Mouse (Mus musculus) naive thymus-derived CD4-positive, alpha-beta T cell, adult 2 months (primary cell): ENCODE data around the gene Taf1.
A peak's percentile ranks its signal among the peaks of the same experiment; 100 is the strongest.

Source experiments
- DNase-seq: peaks from one replicate; pipeline ENCODE4 v3.0.0-alpha.2; 2011; ENCODE audit warnings: low read depth

The Taf1 gene

DNA sequence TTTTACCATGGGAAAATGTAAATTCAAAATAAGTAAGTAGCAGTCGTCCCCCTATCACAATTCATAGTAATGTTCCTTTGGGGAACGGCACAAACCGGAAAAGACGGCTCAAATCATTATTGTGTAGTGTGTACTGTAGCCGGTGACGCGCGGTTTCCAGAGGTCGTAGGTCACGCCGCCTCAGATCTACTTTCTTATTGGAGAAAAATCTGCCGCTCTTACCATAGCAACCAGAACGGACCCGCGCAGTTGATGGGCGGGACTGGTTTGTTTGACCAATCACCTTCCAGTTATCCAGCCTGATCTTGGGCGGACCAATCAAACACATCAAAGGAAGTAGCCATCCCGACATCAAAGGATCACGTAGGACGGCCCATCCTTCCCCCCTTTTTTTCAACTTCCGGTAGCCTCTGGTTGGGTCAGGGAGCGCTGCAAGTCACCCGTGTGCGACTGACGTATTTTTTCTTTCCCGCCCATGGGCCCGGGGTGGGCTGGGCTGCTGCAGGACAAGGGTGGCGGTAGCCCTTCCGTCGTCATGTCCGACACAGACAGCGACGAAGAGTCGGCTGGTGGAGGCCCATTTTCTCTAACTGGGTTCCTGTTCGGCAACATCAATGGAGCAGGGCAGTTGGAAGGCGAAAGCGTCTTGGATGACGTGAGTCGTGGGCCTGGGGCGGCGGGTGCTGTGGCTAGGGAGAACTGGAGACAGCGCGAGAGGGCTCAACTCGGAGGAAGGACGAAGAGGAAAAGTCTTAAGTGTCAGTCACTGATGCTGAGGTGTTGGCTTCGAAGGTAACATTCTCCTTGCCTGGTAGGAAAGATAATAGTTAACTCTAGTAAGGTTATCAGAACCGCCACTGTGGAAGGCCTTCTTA, at the start of gene Taf1:
TSS of gene Taf1 (plus strand) at position 388 of the 875 bp plus-strand sequence.
- peak; percentile 95 for DNase-seq

DNA sequence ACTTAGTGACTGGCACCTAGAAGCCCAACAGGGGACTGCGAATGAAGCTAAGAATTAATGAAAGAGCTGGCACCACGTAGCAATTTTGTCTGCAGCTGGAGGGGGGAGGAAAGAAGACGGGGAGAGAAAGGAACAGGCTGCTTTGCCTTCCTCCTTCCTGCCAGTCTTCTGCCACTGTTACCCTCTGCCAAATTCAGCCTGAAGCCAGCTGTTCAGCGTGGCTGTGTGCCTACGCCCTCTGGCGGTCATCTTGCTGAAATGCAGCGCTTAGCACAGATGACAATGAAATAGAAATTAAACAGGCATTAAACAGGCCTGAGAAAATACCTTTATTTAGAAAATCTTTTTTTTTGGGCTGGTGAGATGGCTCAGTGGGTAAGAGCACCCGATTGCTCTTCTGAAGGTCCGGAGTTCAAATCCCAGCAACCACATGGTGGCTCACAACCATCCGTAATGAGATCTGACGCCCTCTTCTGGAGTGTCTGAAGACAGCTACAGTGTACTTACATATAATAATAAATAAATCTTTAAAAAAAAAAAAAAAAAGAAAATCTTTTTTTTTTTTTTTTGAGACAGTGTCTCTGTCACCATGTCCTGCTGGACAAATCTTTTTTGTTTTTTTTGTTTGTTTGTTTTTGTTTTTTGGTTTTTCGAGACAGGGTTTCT, 45.9 kb upstream of the Taf1 start:
- DNase-seq, result peak; percentile 70

DNA sequence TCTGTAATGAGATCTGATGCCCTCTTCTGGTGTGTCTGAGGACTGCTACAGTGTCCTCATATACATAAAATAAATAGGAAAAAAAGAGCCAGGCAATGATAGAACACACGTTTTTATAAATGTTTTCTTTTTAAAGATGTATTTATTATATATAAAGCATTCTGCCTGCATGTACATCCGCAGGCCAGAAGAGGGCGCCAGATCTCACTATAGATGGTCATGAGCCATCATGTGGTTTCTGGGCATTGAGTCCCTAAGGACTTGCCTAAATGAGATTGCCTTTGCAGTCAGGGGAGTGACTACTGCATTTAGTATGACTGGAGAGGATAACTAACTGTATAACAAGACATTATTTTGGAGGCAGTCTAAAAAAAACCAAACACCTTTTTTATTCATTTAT, 27.9 kb upstream of the Taf1 start:
- DNase-seq, result peak; percentile 52

DNA sequence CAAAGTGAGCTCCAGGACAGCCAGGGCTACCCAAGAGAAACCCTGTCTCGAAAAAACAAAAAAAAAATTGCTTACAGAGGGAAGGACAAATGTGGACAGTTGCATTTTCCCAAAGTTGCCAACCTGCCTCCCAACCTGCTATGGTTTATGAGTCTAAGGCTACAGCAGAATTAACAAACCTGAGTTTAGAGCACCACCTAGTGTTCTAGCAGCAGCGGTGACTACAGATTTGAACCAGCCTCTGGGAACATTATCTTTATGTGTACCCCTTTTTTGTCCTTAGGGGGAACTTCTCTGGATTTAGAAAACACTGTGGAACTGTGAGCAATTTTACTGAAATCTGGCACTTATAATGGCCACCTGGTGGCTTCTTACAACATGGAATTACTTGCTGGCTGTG, 16.8 kb upstream of the Taf1 start:
- peak; percentile 33 for DNase-seq

DNA sequence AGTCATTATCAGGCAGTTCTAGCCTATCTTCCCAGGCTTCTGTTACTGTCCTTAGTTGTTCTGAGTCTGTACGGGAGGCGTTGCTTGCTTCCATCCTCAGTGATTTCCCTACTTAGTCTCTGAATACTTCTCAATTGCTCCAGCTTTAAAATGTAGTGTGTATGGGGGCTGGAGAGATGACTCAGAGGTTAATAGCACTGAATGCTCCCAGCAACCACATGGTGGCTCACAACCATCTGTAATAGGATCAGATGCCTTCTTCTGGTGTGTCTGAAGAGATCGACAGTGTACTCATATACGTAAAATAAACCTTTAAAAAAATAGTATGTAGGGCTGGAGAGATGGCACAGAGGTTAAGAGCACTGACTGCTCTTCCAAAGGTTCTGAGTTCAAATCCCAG, 14.5 kb upstream of the Taf1 start:
- DNase-seq, result no peak

DNA sequence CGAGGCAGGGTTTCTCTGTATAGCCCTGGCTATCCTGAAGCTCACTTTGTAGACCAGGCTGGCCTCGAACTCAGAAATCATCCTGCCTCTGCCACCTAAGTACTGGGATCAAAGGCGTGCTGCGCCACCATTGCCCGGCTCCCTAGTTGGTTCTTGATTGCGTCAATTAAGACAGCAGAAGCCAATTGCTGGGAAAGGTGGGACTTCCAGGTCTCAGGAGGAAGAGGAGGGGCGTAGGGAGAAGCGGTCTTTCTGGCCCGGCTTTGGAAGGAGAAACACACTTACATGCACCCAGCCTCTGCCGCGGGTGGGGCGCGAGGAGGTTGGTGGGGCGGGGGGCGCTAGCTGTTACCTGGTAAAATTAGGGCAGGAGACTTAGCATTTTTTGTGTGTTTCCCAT, 10.5 kb upstream of the Taf1 start:
- DNase-seq, result no peak

DNA sequence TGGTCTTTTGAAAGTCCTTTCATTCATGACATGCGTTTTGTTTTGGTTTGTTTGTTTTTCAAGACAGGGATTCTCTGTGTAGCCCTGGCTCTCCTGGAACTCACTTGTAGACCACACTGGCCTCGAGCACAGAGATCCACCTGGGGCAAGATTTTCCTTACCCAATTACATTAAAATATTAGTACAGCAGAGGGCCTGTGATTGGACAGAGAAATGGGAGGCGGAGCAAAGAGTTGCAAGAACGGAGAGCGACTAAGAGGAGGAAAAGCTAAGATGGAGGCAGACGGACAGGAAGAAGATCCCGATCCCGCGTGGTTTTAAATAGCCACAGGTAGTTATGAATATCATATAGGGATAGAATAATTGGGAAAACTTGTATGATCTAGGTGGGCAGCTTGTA, 5.2 kb upstream of the Taf1 start:
- DNase-seq, result peak; percentile 41

DNA sequence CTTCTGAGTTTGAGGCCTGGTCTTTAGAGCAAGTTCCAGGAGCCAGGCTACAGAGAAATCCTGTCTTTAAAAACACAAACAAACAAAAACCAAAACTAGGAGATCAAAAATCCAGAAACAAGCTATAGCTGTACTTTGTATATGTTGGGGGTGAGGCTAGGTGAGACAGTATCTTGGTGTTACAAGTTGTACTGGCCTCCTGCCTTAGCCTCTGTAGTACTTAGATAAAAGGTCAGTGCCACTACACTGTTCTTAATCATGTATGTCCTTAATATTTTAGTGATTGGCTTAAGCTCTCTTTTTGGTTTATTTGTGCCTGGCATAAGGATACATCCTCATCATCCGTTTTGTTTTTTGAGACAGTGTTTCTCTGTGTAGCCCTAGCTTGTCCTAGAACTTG, 52.9 kb downstream of the Taf1 start:
- no peak for DNase-seq

DNA sequence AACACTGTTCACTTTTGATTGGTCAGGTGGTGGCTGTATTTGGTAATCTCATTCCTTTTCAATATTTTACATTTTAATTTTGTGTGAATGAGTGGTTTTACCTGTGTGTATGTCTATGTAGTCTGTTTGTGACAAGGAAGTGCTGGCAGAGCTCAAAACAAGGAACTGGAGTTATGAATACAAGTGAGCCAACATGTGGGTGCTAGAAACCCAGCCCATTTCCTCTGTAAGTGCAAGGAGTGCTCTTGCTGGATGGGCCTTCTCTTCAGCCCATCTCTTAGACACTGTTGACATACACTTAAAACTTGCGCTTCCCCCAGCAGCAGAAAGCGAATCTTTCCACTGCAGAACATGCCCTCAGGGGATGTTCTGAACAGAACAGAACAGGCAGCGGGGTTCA, 83.6 kb downstream of the Taf1 start:
- no peak for DNase-seq

DNA sequence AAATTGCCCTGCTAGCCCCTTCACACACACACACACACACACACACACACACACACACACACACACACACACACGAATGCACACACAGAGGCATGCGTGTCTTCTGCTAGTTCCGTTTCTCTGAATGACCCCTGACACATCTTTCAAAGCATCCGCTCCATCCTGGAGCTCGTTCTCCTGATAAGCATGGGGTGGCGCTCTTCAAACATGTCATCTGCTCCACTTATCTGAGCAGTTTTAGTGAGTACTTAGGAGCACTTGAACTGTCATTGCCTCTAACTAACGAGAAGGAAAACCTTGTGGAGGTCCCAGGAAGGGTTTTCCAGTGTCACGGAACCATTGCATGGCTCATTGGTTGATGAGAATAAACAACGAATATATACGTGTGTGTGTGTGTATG, 85.4 kb downstream of the Taf1 start:
- DNase-seq, result no peak

DNA sequence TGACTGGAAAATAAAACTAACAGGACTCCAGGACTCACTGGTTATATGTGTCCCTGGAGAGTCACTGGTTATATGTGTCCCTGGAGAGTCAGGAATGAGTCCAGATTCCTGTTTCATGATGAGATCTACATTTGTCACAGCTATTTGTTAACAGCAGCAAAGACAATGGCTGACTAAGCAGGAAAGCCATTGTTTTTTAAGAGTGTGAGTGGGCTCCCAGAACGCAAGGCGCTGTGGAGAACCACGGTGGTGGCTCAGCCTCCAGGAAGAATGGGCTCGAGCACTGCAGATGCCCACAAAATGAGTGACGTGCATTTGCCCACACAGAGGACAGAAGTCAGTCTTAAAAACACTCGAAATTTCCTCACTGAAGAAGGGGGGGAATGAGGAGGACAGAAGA, 87.8 kb downstream of the Taf1 start:
- DNase-seq, result no peak

DNA sequence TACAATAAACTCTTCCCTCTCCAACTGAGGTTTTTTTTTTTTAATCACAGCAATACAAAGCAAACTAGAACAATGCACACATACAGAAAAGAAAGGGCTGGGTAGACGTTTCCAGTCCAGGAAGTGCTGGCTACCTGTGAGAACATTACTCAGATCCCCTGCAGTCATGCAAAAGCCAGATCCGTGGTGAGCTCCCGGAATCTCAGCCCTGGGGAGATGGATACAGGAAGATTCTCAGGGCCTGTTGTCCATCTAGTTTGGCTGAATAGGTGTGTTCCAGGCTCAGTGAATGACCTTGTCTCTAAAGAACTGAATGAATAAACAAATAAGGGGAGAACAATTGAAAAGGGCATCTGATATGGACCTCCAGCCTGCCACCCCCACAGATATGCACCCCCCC, 90.0 kb downstream of the Taf1 start:
- DNase-seq, result no peak

DNA sequence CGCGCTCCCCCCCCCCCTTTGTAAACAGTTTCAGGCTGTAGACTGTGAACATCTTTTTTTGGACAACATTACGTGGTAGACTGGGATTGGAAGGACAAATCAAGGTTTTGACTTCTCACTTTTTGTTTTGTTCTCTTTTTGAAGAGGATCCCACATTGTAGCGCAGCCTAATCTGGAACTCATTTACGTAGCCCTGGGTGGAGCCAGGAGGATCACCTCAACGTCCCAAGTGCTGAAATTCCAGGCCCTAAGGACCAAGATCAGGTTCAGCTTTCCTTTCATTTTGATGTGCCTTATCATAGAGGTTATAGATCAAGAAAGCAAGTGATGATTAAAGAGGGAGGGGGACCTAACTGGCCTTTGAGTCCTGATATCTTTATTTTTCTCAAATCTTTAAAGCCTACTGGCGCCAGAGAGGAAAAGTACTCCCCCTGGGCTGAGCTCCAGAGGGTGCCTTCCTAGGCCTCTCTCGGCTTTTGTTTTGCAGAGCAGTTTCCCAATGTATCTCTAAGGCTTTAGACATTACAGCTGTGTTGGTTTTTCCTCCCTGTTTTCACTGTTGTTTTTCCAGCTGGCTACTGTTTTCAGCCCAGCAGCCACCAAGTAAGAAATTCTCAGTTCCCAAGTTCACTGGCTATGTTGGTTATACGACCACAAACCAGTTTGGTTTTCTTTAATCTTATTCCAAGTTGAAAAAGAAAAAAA, 104.4 kb downstream of the Taf1 start:
- DNase-seq, result no peak

DNA sequence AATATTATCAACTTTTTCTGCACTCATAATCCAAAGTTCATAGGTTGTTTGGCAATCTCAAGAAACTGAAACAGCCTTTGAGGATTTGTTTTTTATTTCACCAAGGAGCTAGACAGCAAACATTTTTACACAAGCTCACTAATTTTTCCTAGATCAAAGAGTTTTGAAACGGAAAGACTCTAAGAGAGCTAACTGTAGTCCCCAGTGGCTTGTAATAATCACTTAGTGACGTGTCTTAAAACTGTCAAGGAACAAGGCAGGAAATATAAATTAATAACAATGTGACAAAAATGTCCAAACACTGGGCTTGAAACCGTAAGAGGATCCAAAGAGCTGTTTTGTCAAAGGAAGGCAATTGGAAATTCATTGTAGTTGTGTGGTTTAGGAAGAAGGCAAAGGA, 106.3 kb downstream of the Taf1 start:
- peak; percentile 61 for DNase-seq

DNA sequence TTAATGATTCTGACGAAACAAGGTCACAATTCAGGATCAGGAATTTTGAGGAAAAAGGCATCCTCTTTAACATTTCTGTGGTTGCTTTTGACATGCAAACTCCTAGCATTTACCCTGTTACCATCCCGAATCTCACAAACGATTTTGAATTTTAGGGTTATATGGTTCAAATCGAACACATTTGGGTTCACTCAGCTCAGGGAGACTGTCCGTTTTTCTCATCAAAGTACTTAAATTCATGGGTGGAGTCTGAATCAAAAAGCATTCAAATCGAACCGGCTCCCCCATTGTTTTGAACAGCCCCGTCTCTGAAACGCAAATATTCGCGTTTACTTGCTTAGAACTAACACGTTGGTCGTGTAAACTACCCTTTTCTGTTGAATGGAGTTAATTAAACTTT, 106.8 kb downstream of the Taf1 start:
- no peak for DNase-seq

DNA sequence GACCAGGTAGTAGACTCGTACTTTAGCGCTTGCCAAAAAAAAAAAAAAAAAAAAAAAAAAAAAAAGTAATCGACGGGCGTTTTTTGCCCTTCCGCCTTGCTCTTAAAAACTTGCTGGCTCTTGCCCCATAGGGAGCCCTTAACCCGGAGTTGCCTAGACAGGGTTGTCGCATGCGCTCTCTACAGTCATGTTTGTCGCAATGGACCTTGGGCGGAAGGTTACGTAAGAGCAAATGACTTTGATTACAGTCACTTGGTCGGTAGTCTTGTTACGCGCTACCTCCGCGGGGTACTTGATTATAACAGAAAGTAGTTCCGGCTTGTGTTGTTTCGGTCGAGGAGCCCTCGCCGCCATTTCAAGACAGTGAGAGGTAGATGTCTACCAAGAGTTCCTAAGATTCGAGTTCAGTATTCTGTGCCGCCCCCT, 107.2 kb downstream of the Taf1 start, which contains the start of gene Ogt:
TSS of gene Ogt (plus strand) at position 320 of the 426 bp plus-strand sequence.
- DNase-seq, result peak; percentile 93

DNA sequence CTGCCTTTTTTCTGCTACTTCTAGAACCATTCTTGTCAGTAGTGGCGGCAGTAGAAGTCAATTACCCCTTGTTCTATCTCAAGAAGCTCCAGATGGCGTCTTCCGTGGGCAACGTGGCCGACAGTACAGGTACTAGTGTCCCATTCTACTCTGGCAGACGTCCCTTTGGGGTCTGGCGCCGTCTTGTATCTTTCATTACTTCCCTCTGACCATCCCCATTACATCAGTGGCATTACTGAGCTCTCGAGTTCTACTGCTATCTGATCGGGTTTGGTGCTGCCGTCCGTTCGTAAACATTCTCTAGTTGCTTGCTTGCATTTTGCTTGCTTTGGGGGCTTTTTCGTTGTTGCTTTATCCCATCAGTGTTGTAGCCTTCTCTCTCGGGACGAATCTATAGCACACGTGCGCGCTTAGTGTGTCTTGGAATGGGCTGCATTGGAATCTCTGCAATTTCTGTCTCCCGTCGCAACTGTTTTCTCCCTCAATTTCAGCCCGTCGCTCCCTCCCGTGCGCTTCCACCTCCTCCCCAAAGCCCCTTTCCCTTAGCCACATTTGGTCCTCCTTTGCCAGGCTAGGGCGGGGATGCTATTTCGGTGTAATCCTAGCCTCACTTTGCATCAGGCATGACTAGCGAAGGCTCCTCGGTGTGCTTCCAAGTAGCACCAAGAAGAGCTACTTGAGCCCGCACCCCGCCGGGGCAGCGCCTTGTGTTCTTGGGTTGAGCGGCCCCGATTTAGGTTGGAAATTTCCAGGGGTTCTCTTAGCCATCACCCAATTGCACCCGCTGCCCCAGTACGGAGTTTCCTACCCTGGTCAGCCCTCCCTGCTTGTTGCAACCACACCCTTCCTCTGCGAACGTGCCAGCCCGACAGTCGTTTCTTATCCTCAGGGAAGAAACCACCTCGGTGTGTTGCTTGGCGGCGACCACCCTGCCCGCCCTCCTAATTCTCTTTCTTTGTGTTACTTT, 107.9 kb downstream of the Taf1 start:
- DNase-seq, result peak; percentile 48

DNA sequence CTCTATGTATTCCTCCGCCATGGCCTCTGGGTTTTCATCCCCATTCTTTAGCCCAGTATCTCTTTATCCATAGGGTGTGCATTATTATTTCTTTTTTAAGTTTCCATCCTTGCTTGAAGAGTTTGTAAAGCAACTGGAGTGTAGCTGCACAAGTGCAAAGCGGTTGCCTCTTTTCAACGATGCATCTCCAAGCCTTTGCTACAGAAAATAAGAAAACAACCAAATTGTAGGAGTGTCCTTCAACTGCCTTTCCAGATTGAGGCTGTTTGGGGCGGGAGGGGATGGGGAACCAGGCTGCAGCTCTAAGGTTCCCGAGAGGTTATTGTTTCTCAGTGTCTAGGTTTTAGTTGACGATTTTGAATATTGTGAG, 108.6 kb downstream of the Taf1 start:
- no peak for DNase-seq

DNA sequence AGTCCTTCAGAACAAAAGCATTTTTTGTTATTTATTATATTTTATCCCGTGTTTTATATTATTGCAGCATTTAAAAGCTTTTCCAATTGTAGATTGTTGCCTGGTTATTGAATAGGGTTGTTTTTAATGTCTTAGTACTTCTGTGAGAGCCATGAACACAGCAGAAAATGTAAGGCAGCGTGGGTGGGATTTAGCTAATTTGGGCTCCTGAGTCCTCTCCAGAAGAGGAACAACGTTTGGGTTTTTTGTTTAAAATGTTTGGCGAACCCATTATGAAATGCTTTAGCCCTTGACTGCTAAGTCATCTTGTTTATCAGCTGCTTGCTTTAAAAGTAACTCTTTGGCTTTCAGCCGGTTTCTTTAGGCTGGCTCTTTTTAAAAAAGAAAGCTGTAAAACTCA, 109.6 kb downstream of the Taf1 start:
- no peak for DNase-seq

DNA sequence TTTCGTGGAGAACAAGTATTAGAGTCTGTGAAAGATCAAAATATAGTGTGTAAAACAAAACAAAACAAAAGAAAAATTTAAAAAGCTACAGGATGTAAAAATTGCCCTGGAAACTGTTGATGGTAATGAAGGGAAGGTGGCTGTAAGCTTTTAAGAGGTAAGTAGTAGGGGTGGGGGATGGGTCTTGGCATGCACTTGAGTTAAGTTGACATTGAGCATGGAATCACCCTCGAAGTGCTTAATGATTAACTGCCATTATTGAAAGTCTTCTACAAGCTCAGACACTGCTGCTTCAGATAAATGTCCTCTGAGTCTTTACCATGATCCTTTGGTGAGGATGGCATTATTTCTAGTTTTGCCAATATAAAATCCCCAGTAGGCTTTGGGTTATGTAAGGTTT, 112.8 kb downstream of the Taf1 start:
- peak; percentile 13 for DNase-seq

DNA sequence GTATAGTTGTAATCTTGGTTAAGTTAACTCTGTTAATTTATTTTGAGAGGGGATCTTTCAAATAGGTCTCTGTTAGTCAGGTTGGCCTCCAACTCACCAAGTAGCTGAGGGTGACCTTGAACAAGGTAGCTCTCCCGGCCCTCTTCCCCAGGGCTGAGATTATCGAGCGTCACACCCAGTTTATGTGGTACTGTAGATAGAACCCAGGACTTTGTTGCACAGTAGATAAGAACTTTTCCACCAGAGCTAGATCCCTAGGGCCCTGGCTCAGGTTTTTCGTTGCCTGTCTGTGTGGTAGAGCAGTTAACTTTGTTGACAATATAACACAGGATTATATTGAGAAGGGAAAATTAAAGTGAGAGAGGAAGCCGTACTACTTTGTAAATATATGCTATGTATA, 114.1 kb downstream of the Taf1 start:
- DNase-seq, result no peak
